Mouse (Mus musculus) adrenal gland, adult 2 months (tissue): Measurements from ENCODE around the gene Fars2. TPM values are rescaled to one million over a fixed set of nuclear protein-coding genes. Genes with fewer than 3 reads are reported as not detected.

Experiments used
- DNase-seq: peaks from one replicate; pipeline ENCODE4 v3.0.0; 2021
- polyA plus RNA-seq: library from polyadenylated mRNA; depleted of rRNA; stranded (reverse); fragments of >200 nt; gene quantifications from 2 replicates; pipeline ENCODE4 v1.2.3, GENCODE M21; 2012
- total RNA-seq, 2 experiments: library from RNA; stranded (reverse); gene quantifications; 2 replicates each; pipeline ENCODE4 v1.2.3; 2021

Gene Fars2
- total and polyA plus RNA-seq, 3 experiments = 73.5 to 121 (median 87.8) TPM

GRCm38 (mm10) chr13:36578569-36579333, 461.5 kb downstream of the Fars2 start:
- DNase-seq = peak; percentile 84

- no peak for DNase-seq
These were observed 465.3 kb downstream of the Fars2 start for GRCm38 (mm10) chr13:36582406-36583070.

GRCm38 (mm10) chr13:36583481-36584151, 466.4 kb downstream of the Fars2 start:
- DNase-seq = no peak

GRCm38 (mm10) chr13:36584197-36584596, 467.0 kb downstream of the Fars2 start:
- DNase-seq = no peak

- DNase-seq = no peak
These were observed 471.9 kb downstream of the Fars2 start for GRCm38 (mm10) chr13:36589092-36589491.

GRCm38 (mm10) chr13:36592291-36592690, 475.1 kb downstream of the Fars2 start:
- no peak for DNase-seq

- no peak for DNase-seq
These were observed 489.5 kb downstream of the Fars2 start for GRCm38 (mm10) chr13:36606717-36607116.

GRCm38 (mm10) chr13:36607871-36608270, 490.7 kb downstream of the Fars2 start:
- DNase-seq = no peak

- DNase-seq = no peak
These were observed 493.2 kb downstream of the Fars2 start for GRCm38 (mm10) chr13:36610426-36610825.

GRCm38 (mm10) chr13:36612785-36613750, 495.9 kb downstream of the Fars2 start:
- no peak for DNase-seq

- peak; percentile 35 for DNase-seq
These were observed 503.5 kb downstream of the Fars2 start for GRCm38 (mm10) chr13:36620498-36621332.

GRCm38 (mm10) chr13:36621333-36621659, 504.1 kb downstream of the Fars2 start:
- DNase-seq = no peak

GRCm38 (mm10) chr13:36623556-36623955, 506.3 kb downstream of the Fars2 start:
- no peak for DNase-seq

GRCm38 (mm10) chr13:36629154-36629553, 511.9 kb downstream of the Fars2 start:
- no peak for DNase-seq

GRCm38 (mm10) chr13:36648257-36648656, 531.0 kb downstream of the Fars2 start:
- no peak for DNase-seq

- no peak for DNase-seq
These were observed 537.0 kb downstream of the Fars2 start for GRCm38 (mm10) chr13:36654251-36654650.

GRCm38 (mm10) chr13:36679345-36679744, 562.1 kb downstream of the Fars2 start:
- peak; percentile 36 for DNase-seq

- no peak for DNase-seq
These were observed 563.6 kb downstream of the Fars2 start for GRCm38 (mm10) chr13:36680690-36681355.

- DNase-seq = no peak
These were observed 566.4 kb downstream of the Fars2 start for GRCm38 (mm10) chr13:36683581-36683980.

GRCm38 (mm10) chr13:36695516-36696201, 578.4 kb downstream of the Fars2 start:
- DNase-seq = peak; percentile 83
